Mouse (Mus musculus): ENCODE measurements around the gene Rdh14. TPM values are rescaled to one million over a fixed set of nuclear protein-coding genes. Genes with fewer than 3 reads are reported as not detected.

The Rdh14 gene
- total RNA-seq (2022) = 10 to 100 TPM; 31.9 to 35.2 (median 33.7) TPM

GRCm38 (mm10) chr12:10390671-10391441 is at the start of gene Rdh14:
Rdh14 (plus strand) TSS chr12:10390772.
- peak; percentile 92 to 94 for DNase-seq (ENCODE audit: low spot score in 2 of 2)

GRCm38 (mm10) chr12:10350706-10351105 is 39.9 kb upstream of the Rdh14 start:
- DNase-seq (ENCODE audit: low spot score in 2 of 2) = no peak

- no peak for DNase-seq (ENCODE audit: low spot score in 2 of 2)
These were observed 32.8 kb upstream of the Rdh14 start for GRCm38 (mm10) chr12:10357756-10358155.

- DNase-seq (ENCODE audit: low spot score in 2 of 2) = no peak
These were observed 20.9 kb upstream of the Rdh14 start, which contains the start of gene Nt5c1b for GRCm38 (mm10) chr12:10369673-10370072. Nt5c1b (plus strand) TSS chr12:10369973.

- no peak for DNase-seq (ENCODE audit: low spot score in 2 of 2)
These were observed 10.2 kb downstream of the Rdh14 start for GRCm38 (mm10) chr12:10400788-10401187.

- no peak for DNase-seq (ENCODE audit: low spot score in 2 of 2)
These were observed 12.0 kb downstream of the Rdh14 start for GRCm38 (mm10) chr12:10402421-10403115.

GRCm38 (mm10) chr12:10410511-10411179 is 20.1 kb downstream of the Rdh14 start:
- no peak for DNase-seq (ENCODE audit: low spot score in 2 of 2)

- no peak for DNase-seq (ENCODE audit: low spot score in 2 of 2)
These were observed 20.9 kb downstream of the Rdh14 start for GRCm38 (mm10) chr12:10411453-10411852.

GRCm38 (mm10) chr12:10422347-10422746 is 31.8 kb downstream of the Rdh14 start:
- DNase-seq (ENCODE audit: low spot score in 2 of 2) = no peak

GRCm38 (mm10) chr12:10425982-10426863 is 35.7 kb downstream of the Rdh14 start:
- no peak for DNase-seq (ENCODE audit: low spot score in 2 of 2)

- no peak for DNase-seq (ENCODE audit: low spot score in 2 of 2)
These were observed 40.4 kb downstream of the Rdh14 start for GRCm38 (mm10) chr12:10430999-10431398.

GRCm38 (mm10) chr12:10438054-10439001 is 47.8 kb downstream of the Rdh14 start:
- DNase-seq (ENCODE audit: low spot score in 2 of 2) = peak; percentile 36 to 83

- DNase-seq (ENCODE audit: low spot score in 2 of 2) = no peak
These were observed 49.1 kb downstream of the Rdh14 start for GRCm38 (mm10) chr12:10439483-10440235.

Other genes with a start within 250 kb of the Rdh14 start
- under 1 TPM in 1 of 4 experiments, not detected in 3; 0.27 TPM for gene Nt5c1b, start 20.8 kb upstream of the Rdh14 start, total RNA-seq (2022)